Mouse (Mus musculus): Measurements from ENCODE around the gene Smarcc1.

DNA sequence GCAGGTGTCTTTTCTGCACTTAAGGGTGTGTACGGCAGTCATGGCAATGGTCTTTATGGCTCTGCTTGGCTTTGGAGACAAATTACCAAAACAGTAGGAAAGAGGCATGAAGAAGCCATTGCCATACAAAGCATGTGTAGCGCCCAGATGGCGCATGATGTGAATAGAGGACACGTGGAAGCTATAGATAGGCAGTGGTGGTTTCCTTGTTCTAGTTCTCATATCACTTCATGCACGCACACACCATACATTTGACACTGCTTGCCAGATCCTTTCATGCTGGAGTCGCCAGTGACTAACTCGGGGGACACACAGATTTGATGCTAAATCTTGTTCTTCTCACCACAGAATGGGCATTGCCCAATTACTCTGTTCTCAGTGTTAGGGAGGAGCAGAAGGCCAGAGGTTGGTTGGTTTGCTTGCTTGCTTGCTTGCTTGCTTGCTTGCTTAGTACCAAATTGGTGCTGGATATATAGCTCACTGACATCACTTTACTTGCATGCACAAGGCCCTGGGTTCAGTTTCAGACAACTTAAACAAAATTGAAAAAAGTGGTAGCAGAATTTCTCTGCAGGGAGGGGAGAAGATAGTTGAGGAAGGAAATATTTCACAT is 125.8 kb downstream of the Smarcc1 start, which contains the start of gene Cspg5:
- TF ChIP-seq CTCF (IDR thresholded peaks at IDR 0.05; ENCODE audit: low read depth) (no peak), EP300 (optimal IDR thresholded peaks at IDR 0.05) (no peak)
